Mouse (Mus musculus) mature B cell (primary cell): ENCODE measurements around the gene Zfyve1.

ENCODE experiments used
- in situ Hi-C: fragments of 300-500 bp; cut with MboI; formaldehyde crosslinking; loops from 2 replicates; pipeline ENCODE4 v1.14.3; 2019

Zfyve1 gene

DNA sequence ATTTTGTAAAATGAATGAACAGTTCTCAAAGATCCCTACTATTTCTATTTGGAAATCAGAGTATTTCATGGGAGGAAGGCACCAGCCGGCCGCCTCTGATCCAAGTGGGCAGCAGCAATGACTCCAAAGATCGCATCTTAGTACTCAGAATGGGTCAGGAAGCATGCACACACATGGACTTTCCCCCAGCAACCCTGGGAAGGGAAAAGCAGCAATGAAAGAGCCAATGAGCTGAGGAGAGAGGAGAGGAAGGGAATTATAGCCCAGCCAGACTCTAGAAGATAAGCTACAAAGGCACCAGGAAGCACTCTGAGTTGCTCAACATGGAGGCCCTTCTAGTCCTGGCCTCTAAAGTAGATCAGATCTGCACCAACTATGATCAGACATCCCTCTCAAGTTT, 16.7 kb downstream of the Zfyve1 start:
- in situ Hi-C loops = no loop called here

DNA sequence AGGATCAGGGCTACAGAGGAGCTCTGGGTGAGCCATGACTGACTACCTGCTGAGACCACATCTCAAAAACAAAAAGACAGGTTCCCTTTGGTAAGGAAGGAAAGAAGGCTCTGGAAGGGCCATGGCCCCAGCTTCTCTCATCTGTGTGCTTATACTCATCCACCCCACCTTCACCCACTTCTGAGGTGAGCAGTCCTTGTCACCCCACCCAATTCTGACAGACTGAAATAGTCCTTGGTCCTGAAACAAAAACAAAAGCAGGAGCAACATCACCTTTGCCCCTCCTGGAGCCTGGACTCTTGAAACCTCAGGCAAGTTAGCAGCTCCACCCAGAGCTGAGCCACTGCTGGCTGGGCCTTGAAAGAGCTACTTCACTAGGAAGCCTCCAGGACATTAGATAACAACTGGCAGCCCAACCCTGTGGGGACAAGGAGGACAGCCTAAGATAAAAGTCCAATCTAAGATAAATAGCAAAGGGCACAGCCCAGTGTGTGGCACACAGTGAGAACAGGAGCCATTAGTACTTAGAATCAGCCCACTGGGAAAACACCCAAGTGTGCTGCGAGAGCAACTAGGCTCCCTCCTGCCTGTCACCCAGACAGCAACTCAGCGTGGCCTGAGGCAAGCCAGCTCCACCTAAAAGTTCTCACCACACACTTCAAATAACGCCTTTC, 18.0 kb downstream of the Zfyve1 start:
- in situ Hi-C loops = no loop called here

DNA sequence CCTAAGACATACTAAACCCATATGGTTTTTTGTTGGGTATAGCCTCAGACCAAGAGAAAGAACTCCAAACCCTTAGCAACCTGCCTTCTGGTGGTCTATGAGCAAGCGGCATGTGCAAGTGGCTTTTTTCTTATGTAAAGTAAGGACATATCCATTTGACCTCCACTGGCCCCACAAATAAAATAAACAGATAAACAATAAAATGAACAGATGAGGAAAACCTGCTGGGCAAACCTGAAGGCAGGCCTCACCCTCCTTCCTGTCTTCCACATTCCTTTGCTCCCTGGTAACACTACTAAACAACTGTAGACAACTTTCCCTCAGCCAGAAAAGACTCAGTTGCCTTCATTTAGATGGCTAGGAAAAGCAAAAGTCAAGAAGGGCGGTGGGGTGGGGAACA, 18.7 kb downstream of the Zfyve1 start:
- in situ Hi-C loops = no loop called here

DNA sequence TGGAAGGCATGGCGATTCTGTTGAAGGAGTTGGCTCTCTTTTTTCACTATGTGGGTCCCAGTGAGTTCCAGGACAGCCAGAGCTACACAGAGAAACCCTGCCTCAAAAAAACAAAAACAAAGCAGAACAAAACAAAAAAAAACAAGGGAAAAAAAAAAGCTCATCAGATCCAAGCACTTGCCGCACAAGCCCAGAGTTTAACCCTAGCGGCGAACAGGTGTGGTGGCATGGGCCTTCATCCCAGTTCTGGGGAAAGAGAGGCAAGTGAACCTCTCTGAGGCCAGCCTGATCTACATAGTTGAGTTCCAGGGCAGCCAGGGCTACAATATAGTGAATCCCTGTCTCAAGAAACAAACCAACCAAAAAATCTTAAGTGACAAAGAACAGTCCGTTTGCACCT, 19.6 kb downstream of the Zfyve1 start:
- in situ Hi-C loops = no loop called here

DNA sequence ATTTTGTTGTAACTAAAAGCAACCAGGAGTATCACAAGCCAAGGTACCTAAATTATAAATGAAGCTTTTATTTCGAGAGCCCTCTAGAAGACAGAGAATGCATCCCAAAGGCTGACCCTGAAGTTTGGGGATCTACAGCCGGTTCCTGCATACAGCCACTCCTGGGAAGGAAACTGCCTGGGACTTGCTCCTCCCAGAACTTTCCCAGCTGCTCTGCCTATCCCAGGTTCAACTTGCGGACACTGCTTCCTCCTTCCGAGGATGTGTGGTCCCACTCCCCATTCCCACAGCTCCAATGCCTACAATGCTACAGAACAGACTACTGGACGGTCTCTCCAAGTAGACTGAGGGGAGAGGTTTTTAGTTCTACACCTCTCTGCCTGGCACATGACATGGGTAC, 24.3 kb downstream of the Zfyve1 start:
- in situ Hi-C loops = no loop called here

DNA sequence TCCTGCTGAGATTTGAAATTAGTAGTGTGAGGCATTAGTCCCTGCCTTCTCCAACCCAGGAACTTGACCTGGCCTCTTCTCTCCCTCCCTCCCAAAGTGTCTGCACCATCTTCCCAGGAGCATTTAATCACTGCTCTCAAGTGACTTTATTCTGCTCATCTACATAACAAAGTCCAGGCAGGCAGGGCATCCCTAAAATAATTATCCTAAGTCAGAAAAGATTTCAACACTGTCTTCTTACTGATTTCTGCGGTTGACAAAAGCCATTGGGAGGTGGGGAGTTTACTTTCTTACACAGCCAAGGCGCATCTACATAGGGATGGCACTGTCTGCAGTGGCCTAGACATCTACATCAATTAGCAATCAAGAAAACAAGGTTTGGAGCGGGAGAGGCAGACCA, 27.2 kb downstream of the Zfyve1 start:
- in situ Hi-C loops = no loop called here

DNA sequence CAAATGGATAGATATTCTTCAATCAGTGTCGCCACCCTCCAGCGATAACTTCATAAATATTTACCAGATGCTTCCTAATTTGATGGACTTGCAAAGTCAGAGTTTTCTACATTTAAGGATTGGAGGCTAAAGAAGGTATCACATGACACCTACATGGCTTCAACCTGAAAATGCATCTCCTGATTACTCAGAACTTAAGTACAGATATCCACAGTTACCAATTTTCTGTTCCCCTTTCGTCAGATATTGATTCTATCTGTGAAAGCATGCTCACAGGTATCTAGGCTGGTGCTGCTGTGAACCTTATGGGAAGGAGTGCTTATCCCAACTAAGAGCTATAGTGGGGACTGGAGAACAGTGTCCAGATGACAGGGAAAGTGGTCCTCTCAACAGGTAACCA, 34.4 kb downstream of the Zfyve1 start:
- in situ Hi-C loops = no loop called here

DNA sequence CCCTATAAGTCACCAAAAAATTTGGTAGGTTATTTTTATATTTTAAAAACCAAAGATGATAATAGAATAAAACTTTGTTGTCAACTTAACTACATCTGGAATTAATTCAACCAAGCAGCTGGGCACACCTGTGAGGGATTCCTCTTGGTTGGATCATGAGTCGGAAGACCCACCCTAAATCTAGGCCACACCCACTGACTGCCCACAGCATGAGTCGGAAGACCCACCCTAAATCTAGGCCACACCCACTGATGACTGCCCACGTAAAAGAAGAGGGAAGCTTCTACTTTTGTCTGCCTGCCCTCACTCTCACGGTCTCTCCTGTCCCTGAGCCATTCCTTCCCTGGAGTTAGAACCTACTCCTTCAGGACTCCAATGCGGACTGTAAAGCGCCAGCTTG, 36.8 kb downstream of the Zfyve1 start:
- in situ Hi-C loops = no loop called here

DNA sequence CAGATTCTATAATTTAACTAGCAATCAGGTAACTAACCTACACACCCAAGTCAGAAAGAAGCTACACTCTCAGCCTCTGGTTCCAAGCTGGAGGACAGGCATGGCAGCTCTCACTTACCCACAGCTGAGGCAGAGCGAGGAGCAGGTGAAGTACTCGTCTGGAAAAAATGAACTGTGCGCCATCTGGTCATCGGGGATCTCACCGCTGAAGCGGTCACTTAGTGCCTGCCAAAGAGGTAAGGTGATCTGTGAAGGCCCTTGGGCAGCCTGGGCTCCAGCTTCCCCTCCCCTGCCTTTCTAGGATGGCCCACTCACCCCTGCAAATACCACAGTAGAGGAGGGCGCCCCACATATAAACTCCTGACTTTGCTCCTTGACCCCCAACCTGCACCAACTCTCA, 38.5 kb downstream of the Zfyve1 start:
- in situ Hi-C loops = no loop called here

DNA sequence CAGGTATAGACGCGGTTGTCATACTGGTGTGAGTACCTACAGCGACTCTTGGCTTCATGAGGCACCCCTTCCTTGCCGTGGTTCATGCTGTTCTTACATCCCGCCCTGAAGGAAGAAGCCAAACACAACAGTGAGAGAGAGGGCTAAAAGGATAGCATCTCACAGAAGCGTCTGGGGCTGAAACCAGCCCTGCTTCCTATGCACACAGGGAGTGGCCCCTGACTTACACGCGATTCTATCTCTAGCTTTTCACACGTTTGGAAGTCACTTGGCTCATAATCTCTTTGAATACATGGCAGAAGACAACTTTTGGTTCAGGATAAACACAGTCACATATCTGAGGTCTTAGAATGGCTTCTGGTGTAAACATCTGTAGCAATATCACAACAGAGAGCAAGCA, 41.4 kb downstream of the Zfyve1 start:
- in situ Hi-C loops = no loop called here

DNA sequence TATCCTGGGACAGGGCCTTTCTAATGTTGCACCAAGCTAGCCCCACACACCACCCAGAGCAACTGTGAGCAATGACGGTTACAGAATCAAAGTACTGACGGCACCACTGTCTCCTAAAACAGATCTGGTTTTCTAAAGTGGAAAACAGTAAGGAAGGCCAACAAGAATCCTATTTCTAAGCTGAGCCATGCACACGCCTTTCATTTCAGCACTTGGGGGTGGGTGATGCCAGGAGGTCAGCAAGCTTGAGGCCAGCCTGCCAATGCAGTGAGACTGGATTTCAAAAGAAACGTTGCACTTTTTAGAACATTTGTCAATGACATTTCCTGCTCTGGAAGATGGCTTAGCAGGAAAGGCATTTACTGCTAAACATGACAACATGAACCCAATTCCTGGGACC, 43.2 kb downstream of the Zfyve1 start:
- in situ Hi-C loops = no loop called here

DNA sequence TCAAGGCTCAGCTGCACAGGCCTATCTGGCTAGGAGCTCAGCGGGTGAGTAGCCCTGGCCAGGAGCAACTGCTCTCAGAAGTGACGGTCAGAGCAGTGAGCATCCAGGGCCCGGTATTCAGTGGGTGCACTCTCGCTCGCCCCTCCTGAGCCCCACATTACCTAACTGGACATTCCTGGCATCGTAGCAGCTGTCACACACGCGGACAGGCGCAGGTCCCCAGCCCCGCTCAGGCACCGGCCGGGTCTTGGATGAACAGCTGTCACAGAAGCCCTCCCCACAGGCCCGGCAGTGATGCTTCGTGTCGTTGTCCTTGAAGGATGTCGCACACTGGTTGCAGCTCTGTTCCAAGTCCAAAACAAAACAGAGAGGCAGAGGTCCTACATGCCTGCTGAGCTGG, 45.7 kb downstream of the Zfyve1 start:
- in situ Hi-C loops = no loop called here

DNA sequence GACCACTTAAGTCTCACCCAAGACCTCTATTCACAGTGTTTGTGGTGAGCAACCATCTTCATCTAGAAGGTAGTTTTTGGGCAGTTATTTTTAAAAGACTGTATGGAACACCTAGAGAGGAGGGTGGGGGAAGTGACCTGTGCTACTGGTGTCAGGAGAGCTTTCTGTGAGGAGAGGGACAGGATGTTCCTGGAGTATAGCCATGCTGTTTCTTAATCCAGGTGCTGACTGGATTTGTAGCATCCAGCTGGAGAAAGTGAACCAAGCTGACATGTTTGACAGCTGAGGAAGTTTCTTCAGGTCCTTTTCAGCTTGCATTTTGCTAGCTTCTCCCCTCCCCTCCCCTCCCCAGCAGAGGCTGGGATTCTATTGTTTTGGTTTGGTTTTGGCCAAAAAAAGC, 52.2 kb downstream of the Zfyve1 start:
- in situ Hi-C loops = no loop called here

DNA sequence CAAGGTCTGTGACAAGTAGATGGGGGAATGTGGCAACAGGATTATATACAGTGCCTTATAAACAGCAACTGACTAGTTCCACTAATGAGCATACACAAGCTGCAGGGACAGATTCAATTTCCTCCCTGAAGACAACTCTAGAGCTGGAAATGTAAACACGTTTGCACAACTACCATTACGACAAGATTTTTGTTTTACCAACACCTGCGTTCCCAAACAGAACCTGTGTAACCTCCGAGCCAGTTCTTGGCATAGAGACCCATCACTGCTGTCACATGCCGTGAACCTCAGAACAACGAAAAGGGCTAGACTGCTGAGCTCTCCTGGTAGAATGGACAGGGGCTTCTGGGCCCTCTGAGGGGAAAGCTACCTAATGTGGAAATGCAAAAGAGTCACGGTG, 53.0 kb downstream of the Zfyve1 start:
- in situ Hi-C loops = no loop called here

DNA sequence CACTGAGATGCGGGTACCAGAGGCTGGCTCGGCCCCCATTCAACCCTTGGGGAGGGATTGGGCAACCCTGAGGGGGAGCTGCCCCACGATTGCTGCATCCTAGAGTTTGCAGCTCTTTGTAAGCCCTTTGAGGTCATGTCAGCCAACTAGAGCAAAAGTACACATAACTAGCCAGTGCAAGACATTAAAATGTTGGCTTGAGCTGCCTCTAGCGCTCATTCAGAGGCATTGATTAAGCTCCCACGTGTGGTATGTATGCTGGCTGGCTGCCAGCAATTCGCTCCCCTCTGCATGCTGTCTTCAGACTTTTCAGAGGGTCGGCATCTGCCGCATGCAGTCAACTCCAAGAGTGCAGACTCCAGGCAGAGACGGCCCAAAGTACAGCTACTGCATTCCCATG, 61.0 kb downstream of the Zfyve1 start:
- in situ Hi-C loops = no loop called here

DNA sequence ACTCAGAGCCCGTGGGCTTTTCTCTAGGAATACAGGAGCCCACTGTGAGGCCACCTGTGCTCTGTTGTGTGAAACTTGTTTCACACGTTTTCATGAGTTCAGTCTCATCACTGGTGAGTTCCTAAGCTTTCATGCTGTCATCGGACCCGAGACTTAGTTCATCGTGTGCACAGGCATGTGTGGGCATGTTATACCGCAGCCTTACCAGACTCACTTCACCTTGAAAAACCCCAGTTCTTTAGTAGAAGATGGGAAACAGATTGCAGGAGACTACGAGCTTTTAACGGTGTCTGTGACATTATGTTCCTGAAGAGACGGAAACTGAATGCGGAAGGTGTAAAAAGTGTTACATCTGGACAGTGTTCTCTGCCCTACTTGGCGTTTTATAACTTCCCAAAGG, 61.6 kb downstream of the Zfyve1 start:
- in situ Hi-C loops = no loop called here

DNA sequence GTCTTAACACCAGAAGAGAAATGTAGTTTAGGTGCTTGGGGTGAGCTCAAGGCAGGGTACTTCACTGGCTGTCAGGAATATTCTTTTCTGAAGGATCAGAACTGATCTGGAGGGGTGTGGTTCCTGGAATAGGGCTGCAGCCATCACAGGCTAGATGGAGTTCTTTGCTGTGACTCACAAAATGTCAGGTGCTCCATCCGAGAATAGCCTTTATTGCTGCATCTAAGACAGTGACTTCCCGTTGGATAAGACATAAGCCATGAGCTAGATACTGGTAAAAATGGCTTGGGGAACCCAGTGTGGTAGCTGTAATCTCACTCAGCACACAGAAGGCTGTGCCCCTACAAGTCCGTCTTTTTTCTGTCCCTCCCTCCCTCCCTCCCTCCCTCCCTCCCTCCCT, 62.8 kb downstream of the Zfyve1 start:
- in situ Hi-C loops = no loop called here

DNA sequence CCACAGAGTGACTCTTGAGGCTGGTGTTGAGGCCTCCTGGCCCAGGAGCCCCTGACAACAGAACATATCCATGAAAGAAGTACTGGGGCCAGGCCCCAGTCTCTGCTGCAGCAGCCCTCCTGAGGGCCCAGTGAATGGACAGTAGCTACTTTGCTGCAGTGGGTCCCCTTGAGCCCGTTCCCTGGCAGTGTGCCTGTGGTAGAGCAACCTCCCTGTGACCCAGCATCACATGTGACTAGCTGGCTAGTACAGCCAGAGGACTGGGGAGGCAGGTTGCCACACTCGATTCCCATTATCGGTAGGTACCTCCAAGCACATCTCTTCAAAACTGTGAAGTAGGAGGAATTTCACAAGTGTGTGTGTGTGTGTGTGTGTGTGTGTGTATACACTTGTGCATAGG, 64.1 kb downstream of the Zfyve1 start:
- in situ Hi-C loops = no loop called here

DNA sequence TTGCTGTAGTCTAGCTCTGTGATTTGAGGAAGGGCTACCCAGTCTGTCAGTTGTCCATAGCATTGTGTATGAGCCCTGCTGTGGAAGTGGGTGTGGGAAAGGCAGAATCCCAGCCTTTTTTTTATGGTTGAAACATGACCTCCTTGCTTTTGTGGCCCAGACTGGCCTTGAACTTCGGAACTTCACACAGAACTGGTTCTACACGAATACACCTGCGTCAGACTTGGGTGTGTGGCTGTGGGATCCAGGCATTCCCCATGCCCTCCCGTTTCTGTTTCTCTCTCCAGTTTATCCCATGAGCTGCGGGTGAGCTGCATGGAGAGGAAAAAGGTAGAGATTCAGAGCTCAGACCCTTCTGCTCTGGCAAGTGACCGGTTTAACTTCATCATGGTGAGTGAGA, 65.0 kb downstream of the Zfyve1 start:
- in situ Hi-C loops = no loop called here

DNA sequence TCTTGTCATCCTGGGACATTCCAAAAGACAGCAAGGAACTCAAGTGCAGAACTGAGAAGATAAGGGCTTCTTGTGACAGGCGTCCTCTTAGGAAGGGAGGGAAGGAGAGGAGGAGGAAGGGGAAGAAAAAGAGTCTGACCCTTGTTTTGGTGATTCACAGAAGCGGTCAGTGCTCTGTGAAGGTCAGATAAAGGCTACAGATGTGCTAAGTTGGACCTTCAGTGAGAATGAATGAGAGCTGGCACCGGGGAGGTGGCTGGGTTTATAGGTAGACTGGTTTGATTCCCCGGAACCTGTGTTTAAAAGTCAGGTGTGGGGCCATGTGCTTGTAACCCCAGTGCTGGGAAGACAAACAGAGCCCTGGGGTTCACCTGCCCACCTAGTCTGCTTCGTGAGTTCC, 68.4 kb downstream of the Zfyve1 start:
- in situ Hi-C loops = no loop called here

DNA sequence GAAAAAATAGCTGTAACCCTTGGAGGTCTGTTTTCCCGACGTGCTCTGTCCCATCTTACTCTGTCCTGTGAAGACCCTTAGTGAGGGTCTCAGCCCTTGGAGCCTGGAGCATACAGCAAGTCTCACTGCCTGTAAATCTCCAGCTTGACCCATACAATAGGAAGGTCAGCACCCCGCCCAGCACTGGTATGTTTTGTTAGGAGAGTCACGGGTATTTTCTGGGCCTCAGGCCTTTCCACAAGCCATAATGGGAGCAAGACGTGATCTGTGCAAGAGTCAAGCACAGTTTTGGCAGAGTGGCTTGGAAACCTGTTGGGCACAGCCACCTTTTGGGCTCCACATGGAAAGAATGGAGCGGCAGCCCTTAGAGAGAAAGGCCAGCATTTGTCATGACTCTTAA, 69.2 kb downstream of the Zfyve1 start:
- in situ Hi-C loops = no loop called here

DNA sequence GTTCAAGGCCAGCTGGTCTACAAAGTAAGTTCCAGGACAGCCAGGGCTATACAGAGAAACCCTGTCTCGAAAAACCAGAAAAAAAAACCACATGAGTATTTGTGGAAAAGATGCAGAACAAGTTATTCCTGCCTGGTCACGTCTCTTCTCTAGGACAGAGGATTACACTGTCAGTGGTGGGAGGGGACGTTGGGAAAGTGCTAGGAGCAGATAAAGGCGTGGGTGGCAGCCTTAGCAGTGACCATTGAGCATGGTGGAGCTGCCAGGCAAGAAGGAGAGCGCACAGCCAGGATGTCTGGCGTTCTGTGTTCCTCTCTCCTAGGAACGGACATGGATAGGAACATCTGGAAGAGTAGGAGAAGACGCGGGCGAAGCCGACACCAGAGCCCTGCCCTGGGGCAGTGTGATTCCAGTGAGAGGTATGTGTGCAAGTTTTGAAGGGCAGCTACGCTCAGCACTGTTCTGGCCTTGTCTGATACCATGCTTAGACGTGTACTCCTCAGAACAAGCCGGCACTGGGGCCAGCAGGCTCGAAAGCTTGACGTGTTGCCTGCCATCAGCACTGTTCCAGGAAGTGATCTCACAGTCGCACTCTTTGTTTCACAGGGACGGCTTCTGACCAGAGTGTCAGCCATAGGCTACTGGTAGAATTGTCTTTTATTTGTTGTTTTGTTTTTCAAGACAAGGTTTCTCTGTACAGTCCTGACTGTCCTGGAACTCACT, 71.0 kb downstream of the Zfyve1 start:
- in situ Hi-C loops = no loop called here

DNA sequence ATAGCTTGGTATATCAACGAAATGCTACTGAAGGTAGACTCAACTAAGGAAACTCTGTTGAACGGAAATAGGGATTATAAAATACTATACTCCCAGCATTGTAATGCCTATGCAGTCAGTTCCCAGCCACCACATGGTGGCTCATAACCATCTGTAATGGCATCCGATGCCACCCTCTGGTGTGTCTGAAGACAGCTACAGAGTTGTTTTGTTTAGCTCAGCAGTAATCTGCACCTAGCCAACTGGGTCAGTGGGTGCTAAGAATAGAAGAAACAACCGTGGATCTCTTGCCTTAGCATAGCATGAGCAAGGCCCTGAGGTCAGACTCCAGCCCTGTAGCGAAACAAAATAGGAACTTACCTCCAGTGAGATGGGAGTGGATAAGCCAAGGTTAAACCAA, 72.7 kb downstream of the Zfyve1 start:
- in situ Hi-C loops = no loop called here

DNA sequence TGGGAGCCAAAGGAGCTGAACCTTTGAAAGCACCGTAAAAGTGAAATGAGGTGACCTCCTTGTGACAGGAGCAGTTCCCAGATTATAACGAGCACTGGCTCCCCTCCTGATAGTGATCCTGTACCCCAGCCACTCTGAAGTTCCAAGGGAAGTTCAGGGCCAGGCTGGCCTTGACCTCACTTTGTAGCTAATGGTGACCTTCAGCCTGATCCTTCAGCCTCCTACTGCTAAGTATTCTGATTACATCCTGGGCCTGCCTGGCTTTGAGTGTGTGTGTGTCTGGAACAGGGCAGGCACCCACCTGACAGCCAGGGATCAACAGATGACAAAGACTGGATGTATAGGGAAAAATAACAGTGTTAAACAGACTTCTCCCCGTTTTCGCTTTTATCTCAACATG, 73.1 kb downstream of the Zfyve1 start:
- in situ Hi-C loops = no loop called here
